Mouse (Mus musculus) hindbrain, postnatal 0 days (tissue): ENCODE measurements around the gene Olfr266. TPM values are rescaled to one million over a fixed set of nuclear protein-coding genes. Genes with fewer than 3 reads are reported as not detected.
A peak's percentile ranks its signal among the peaks of the same experiment; 100 is the strongest.

Experiments
- ATAC-seq: fragments of 200-750 bp; cut with Nextera tagmentation; 2 replicates; pipeline ENCODE4 v1.8.0; 2017; ENCODE audit warnings: mild to moderate bottlenecking, moderate TSS enrichment, moderate library complexity
- DNase-seq: peaks from one replicate; pipeline ENCODE4 v3.0.0-alpha.2; 2015; ENCODE audit warnings: low spot score
- H3K27ac ChIP-seq: fragments of 300-500 bp; sonication (generic); 2 replicates; pipeline ENCODE4 v1.5.1; 2014; ENCODE audit warnings: mild to moderate bottlenecking
- H3K27me3 ChIP-seq: fragments of 300-500 bp; sonication (generic); 2 replicates; pipeline ENCODE4 v1.6.1; 2014; ENCODE audit warnings: low read length, mixed read lengths; ENCODE audit not compliant: insufficient read depth
- H3K36me3 ChIP-seq: fragments of 300-500 bp; sonication (generic); 2 replicates; pipeline ENCODE4 v1.6.1; 2014; ENCODE audit warnings: low read length, mixed read lengths; ENCODE audit not compliant: insufficient read depth
- H3K4me1 ChIP-seq: fragments of 300-500 bp; sonication (generic); 2 replicates; pipeline ENCODE4 v1.6.1; 2014; ENCODE audit warnings: antibody characterized with exemption, low read length, mixed read lengths; ENCODE audit not compliant: insufficient read depth
- H3K4me2 ChIP-seq: fragments of 300-500 bp; sonication (generic); 2 replicates; pipeline ENCODE4 v1.6.1; 2014; ENCODE audit warnings: low read depth, mild to moderate bottlenecking, low read length, moderate library complexity, mixed read lengths
- H3K4me3 ChIP-seq: fragments of 300-500 bp; sonication (generic); 2 replicates; pipeline ENCODE4 v1.5.1; 2014; ENCODE audit warnings: low read length
- H3K9ac ChIP-seq: fragments of 300-500 bp; sonication (generic); replicated peaks from 2 replicates; pipeline ENCODE4 v1.6.1; 2014; ENCODE audit warnings: mild to moderate bottlenecking, low read length, moderate library complexity, mixed read lengths
- H3K9me3 ChIP-seq: fragments of 300-500 bp; sonication (generic); 2 replicates; pipeline ENCODE4 v1.6.1; 2016; ENCODE audit warnings: low read length, mixed read lengths
- CTCF ChIP-seq: IDR thresholded peaks from 2 replicates; pipeline ENCODE4 v1.5.1; 2016; ENCODE audit warnings: antibody characterized with exemption, control low read depth, low read depth
- WGBS: fragments of 180-500 bp; shearing (Covaris S2); extraction: QIAGEN DNeasy Blood & Tissue Kit; methylation state at CpG from one replicate; pipeline ENCODE4 v1.1.7; 2014; 5-methylcytosine and 5-hydroxymethylcytosine counted together
- polyA plus RNA-seq: library from polyadenylated mRNA; unstranded; fragments of >200 nt; fragmentation: Nextera tagmentation; extraction: Ambion mirVana; gene quantifications from 2 replicates; pipeline ENCODE4 v1.2.1, GENCODE M21; 2015
- total RNA-seq: library from RNA; depleted of rRNA; stranded (reverse); fragments of >200 nt; gene quantifications from 2 replicates; pipeline ENCODE4 v1.2.3, GENCODE M21; 2014; rRNA removed

Gene Olfr266
- total and polyA plus RNA-seq, 2 experiments from 2014 or later: not detected

DNA sequence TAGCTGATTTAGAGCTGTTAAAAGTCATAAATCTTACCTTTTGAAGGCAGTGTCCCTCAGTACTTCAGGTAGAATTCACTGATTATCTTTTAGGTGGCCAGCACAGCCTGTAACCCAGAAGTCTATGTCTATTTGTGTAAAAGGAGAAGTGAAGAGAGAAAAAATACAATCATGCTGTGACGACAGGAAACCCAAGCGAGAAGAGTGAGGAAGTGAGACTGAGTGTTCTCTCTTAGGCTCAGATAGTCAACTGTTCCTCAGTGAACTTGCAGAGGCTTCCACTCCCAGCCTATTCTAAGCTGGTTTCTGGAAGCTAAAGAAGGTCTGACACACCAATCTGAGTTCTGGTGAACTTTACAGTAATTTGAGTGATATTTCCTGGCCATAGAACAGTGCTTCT, 36.2 kb downstream of the Olfr266 start, which contains the start of gene Cd53:
Gene Cd53 (minus strand): TSS at position 220 of the 400 bp plus-strand sequence.
- WGBS: 80% methylated on average over 2 of the region's 2 CpGs
- no peak for TF ChIP-seq CTCF
- Histone ChIP-seq H3K27me3 (no peaks in the 10 kb centered on the region), H3K36me3 (no peaks in the 10 kb centered on the region), H3K27ac (no peak within 1 kb of the TSS), H3K9me3 (no peaks in the 10 kb centered on the region), H3K9ac (no peak within 1 kb of the TSS), H3K4me2 (no peak within 1 kb of the TSS), H3K4me1 (no peaks in the 10 kb centered on the region), H3K4me3 (no peak within 1 kb of the TSS)
- DNase-seq (no peak), ATAC-seq (no peak)

DNA sequence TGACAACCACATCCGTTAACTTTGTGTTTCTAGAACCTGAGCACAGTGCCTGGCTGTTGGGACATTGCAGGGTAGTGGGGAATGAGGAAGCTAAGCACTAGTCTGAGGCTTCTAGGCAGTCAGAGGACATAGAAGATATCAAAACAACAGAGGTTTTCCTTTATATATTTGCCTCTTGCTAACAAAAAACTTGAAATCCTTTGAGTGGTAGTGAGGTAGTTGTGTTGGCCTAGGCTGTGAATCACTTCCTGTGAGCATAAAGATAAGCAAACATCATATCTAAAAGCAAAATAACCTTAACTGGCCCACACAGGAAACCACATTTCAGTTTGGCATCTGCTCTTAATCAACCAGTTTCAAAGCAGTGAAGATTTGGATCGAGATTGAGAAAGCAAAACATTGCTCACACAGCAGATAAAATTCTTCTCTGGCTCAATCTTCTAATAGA, 37.6 kb downstream of the Olfr266 start:
- no peaks in the 10 kb centered on the region for H3K36me3 ChIP-seq
- H3K4me3 ChIP-seq: no peak overlapping the region
- no peak for DNase-seq
- H3K9ac ChIP-seq: no peak overlapping the region
- H3K27ac ChIP-seq: no peak overlapping the region
- no peak for TF ChIP-seq CTCF
- H3K27me3 ChIP-seq: no peaks in the 10 kb centered on the region
- no peak for ATAC-seq
- no peak overlapping the region for H3K4me2 ChIP-seq
- H3K9me3 ChIP-seq: no peaks in the 10 kb centered on the region
- 58% methylated on average over 2 of the region's 2 CpGs for WGBS
- no peaks in the 10 kb centered on the region for H3K4me1 ChIP-seq

DNA sequence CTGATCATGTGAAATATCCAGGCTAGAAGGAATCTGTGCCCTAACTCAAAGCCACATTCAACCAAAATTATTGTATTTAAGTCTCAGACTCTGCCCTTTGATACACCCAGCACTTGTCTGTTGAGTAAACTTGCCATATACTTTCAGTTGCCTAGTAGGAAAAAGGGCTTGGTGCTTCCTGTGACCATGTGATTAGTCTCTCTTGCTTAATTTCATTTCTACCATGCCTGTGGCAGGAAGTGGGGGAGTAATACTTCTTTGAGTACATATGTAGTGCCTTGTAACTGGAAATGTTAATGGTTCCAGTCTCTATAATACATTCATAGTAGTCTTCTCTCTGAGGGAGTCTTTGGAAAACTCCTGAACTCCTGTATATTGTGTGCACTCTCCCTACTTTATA, 38.1 kb downstream of the Olfr266 start:
- DNase-seq (no peak), ATAC-seq (no peak)
- Histone ChIP-seq H3K9me3 (no peaks in the 10 kb centered on the region), H3K36me3 (no peaks in the 10 kb centered on the region), H3K27me3 (no peaks in the 10 kb centered on the region), H3K4me2 (no peak overlapping the region), H3K4me3 (no peak overlapping the region), H3K9ac (no peak overlapping the region), H3K4me1 (no peaks in the 10 kb centered on the region), H3K27ac (no peak overlapping the region)
- TF ChIP-seq CTCF: no peak

DNA sequence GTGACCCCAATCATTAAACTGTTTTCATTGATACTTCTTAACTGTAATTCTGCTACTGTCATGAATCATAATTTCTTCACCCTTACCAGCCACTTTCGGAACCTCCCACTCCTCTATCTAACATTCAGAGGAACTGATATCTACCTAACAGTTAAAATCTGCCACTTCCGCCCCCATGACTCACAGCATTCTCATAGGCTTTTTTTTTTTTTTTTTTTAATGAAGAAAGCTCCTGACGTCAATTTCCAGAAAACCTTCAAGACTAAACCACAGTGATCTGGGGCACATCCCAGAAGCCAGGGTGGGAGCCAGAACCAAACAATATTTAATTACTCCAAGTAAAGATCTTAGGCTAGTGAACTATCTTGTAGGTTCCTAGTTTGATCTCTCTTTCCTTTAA, 41.0 kb downstream of the Olfr266 start:
- H3K27me3 ChIP-seq: no peaks in the 10 kb centered on the region
- H3K9me3 ChIP-seq: no peaks in the 10 kb centered on the region
- DNase-seq: no peak
- H3K4me3 ChIP-seq: no peak overlapping the region
- H3K36me3 ChIP-seq: no peaks in the 10 kb centered on the region
- no peak for TF ChIP-seq CTCF
- H3K27ac ChIP-seq: no peak overlapping the region
- H3K4me2 ChIP-seq: no peak overlapping the region
- WGBS: 82% methylated on average over 3 of the region's 3 CpGs
- ATAC-seq: no peak
- H3K9ac ChIP-seq: no peak overlapping the region
- H3K4me1 ChIP-seq: no peaks in the 10 kb centered on the region

DNA sequence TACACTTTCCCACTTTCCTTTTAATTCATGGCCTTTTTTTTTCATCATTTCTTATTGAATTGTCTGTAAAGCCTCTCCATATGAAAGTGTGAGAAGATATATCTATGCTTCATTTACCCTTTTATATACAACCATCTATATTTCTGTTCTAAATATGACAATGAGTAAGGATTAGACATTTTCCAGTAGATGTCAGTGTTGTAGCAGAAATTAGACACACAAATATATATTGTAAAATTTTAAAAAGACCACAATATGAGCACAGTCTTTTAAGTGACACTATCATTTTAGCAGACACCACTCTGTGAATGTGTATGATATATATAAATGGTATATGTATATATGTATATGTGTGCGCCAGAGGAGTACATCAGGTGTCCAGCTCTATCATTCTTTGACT, 54.3 kb downstream of the Olfr266 start:
- H3K9ac ChIP-seq: no peak overlapping the region
- H3K36me3 ChIP-seq: no peaks in the 10 kb centered on the region
- WGBS: 75% methylated on average over 1 of the region's 1 CpGs
- no peak for ATAC-seq
- no peaks in the 10 kb centered on the region for H3K4me1 ChIP-seq
- no peaks in the 10 kb centered on the region for H3K27me3 ChIP-seq
- no peak overlapping the region for H3K27ac ChIP-seq
- no peak overlapping the region for H3K4me2 ChIP-seq
- TF ChIP-seq CTCF: no peak
- no peak overlapping the region for H3K4me3 ChIP-seq
- DNase-seq: peak; percentile 1
- no peaks in the 10 kb centered on the region for H3K9me3 ChIP-seq

Other genes starting within 250 kb of the Olfr266 start
- gene Lrif1, start 141.3 kb downstream of the Olfr266 start, total RNA-seq: 13.7 and 17.5 TPM in 2 replicates
- gene Lrif1, start 141.3 kb downstream of the Olfr266 start, polyA plus RNA-seq: 13.5 and 16.8 TPM in 2 replicates
- 3.8 and 6.4 TPM in 2 replicates for gene Cd53, start 36.1 kb downstream of the Olfr266 start, total RNA-seq
- 8.7 and 9.1 TPM in 2 replicates for gene Cd53, start 36.1 kb downstream of the Olfr266 start, polyA plus RNA-seq
- gene Kcna3, start 209.9 kb upstream of the Olfr266 start, total RNA-seq: 52.0 and 53.9 TPM in 2 replicates
- gene Kcna3, start 209.9 kb upstream of the Olfr266 start, polyA plus RNA-seq: 9.2 and 11.3 TPM in 2 replicates